Mouse (Mus musculus) megakaryocyte, embryonic 14.5 days (primary cell): Measurements from ENCODE around the gene Ccne1.

Source experiments
- FLI1 ChIP-seq: IDR thresholded peaks from 2 replicates; pipeline ENCODE4 v1.6.1; 2012; ENCODE audit warnings: low read length, inconsistent platforms, mixed read lengths
- GATA1 ChIP-seq: IDR thresholded peaks from 3 replicates; pipeline ENCODE4 v1.6.1; 2012; ENCODE audit warnings: mixed read lengths, low read length, inconsistent platforms, borderline replicate concordance

DNA sequence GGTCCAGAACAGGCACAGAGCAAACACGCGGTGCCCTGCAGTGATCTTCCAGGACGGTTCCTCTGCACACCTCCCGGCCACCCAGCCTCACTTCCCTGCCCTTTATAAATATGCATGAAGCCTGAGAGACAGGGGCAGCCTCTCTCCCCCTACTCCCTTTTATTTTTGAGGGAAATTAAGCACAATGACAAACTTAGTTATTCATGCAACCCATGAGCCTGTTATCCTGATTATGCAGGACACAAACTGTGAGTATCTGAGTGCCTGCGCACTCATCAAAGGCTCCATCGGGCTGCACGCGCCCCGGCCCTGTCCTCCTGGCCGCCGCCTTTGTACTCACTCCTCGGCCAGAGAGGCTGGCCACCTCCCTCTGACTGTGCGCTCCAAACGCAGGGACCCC is 32.8 kb downstream of the Ccne1 start:
- TF ChIP-seq GATA1 = no peak
- TF ChIP-seq FLI1 = no peak
